Mouse (Mus musculus) neural tube, embryonic 12.5 days (tissue): ENCODE results near the gene Arhgap5. TPM values are rescaled to one million over a fixed set of nuclear protein-coding genes. Genes with fewer than 3 reads are reported as not detected.

Source experiments
- ATAC-seq: fragments of 200-750 bp; cut with Nextera tagmentation; 2 replicates; pipeline ENCODE4 v1.8.0; 2017; ENCODE audit warnings: low read depth, mild to moderate bottlenecking, moderate TSS enrichment, moderate library complexity; ENCODE audit not compliant: low FRiP score
- H3K27ac ChIP-seq: fragments of 300-500 bp; sonication (generic); 2 replicates; pipeline ENCODE4 v1.5.1; 2016
- H3K27me3 ChIP-seq: fragments of 300-500 bp; sonication (generic); replicated peaks from 2 replicates; pipeline ENCODE4 v1.6.1; 2016; ENCODE audit warnings: mild to moderate bottlenecking
- H3K36me3 ChIP-seq: fragments of 300-500 bp; sonication (generic); 2 replicates; pipeline ENCODE4 v1.6.1; 2016; ENCODE audit warnings: mild to moderate bottlenecking
- H3K4me1 ChIP-seq: fragments of 300-500 bp; sonication (generic); 2 replicates; pipeline ENCODE4 v1.6.1; 2016
- H3K4me2 ChIP-seq: fragments of 300-500 bp; sonication (generic); replicated peaks from 2 replicates; pipeline ENCODE4 v1.6.1; 2016; ENCODE audit warnings: mild to moderate bottlenecking
- H3K4me3 ChIP-seq: fragments of 300-500 bp; sonication (generic); 2 replicates; pipeline ENCODE4 v1.5.1; 2016
- H3K9ac ChIP-seq: fragments of 300-500 bp; sonication (generic); 2 replicates; pipeline ENCODE4 v1.6.1; 2016; ENCODE audit warnings: mild to moderate bottlenecking
- H3K9me3 ChIP-seq: fragments of 300-500 bp; sonication (generic); 2 replicates; pipeline ENCODE4 v1.6.1; 2016; ENCODE audit warnings: mild to moderate bottlenecking
- WGBS: fragments of 180-500 bp; shearing (Covaris S2); methylation state at CpG from one replicate; pipeline ENCODE4 v1.1.7; 2016; 5-methylcytosine and 5-hydroxymethylcytosine counted together
- polyA plus RNA-seq: library from polyadenylated mRNA; unstranded; fragments of >200 nt; fragmentation: Nextera tagmentation; extraction: Ambion mirVana; gene quantifications from 2 replicates; pipeline ENCODE4 v1.2.1, GENCODE M21; 2016

Arhgap5 gene
- polyA plus RNA-seq, 1 experiment from 2014 or later = 45.3 TPM

- 59% methylated on average over 13 of the region's 13 CpGs for WGBS
- no peaks in the 10 kb centered on the region for H3K36me3 ChIP-seq
- H3K4me2 ChIP-seq = peak overlapping the region; percentile 88
- H3K4me1 ChIP-seq = peaks cover 6% of the 10 kb centered on the region; the same call in 1 of the 2 replicates
- no peak for ATAC-seq
- H3K4me3 ChIP-seq = peak overlapping the region; percentile 84
- 0 out of 2 replicates have a peak overlapping the region, but pooled peaks have one; percentile 72 for H3K9ac ChIP-seq
- no peaks in the 10 kb centered on the region for H3K27me3 ChIP-seq
- H3K27ac ChIP-seq = peak overlapping the region; percentile 72; the same call in 1 of the 2 replicates
- no peaks in the 10 kb centered on the region for H3K9me3 ChIP-seq
Observed at GRCm38 (mm10) chr12:52604992-52605652, 101.3 kb downstream of the Arhgap5 start.

- Histone ChIP-seq H3K9me3 (no peaks in the 10 kb centered on the region), H3K4me3 (no peak overlapping the region), H3K4me2 (no peak overlapping the region), H3K4me1 (peaks cover 3% of the 10 kb centered on the region; the same call in 1 of the 2 replicates), H3K36me3 (no peaks in the 10 kb centered on the region), H3K27ac (no peak overlapping the region), H3K27me3 (no peaks in the 10 kb centered on the region), H3K9ac (no peak overlapping the region)
- WGBS = 85% methylated on average over 4 of the region's 4 CpGs
- no peak for ATAC-seq
Observed at GRCm38 (mm10) chr12:52607411-52607810, 103.6 kb downstream of the Arhgap5 start.

- H3K27me3 ChIP-seq = no peaks in the 10 kb centered on the region
- no peak overlapping the region for H3K27ac ChIP-seq
- ATAC-seq = no peak
- H3K4me3 ChIP-seq = no peak overlapping the region
- no peak overlapping the region for H3K4me2 ChIP-seq
- WGBS = 81% methylated on average over 3 of the region's 3 CpGs
- H3K36me3 ChIP-seq = no peaks in the 10 kb centered on the region
- H3K9ac ChIP-seq = no peak overlapping the region
- H3K4me1 ChIP-seq = no peaks in the 10 kb centered on the region
- H3K9me3 ChIP-seq = no peaks in the 10 kb centered on the region
Observed at GRCm38 (mm10) chr12:52615703-52616102, 111.9 kb downstream of the Arhgap5 start.

- 86% methylated on average over 5 of the region's 5 CpGs for WGBS
- Histone ChIP-seq H3K36me3 (no peaks in the 10 kb centered on the region), H3K9me3 (no peaks in the 10 kb centered on the region), H3K27me3 (no peaks in the 10 kb centered on the region), H3K9ac (no peak overlapping the region), H3K27ac (no peak overlapping the region), H3K4me1 (no peaks in the 10 kb centered on the region), H3K4me3 (no peak overlapping the region), H3K4me2 (no peak overlapping the region)
- no peak for ATAC-seq
Observed at GRCm38 (mm10) chr12:52618418-52619040, 114.8 kb downstream of the Arhgap5 start.

GRCm38 (mm10) chr12:52619644-52620043 is 115.9 kb downstream of the Arhgap5 start:
- H3K36me3 ChIP-seq = no peaks in the 10 kb centered on the region
- no peak for ATAC-seq
- no peaks in the 10 kb centered on the region for H3K4me1 ChIP-seq
- no peaks in the 10 kb centered on the region for H3K27me3 ChIP-seq
- H3K4me2 ChIP-seq = no peak overlapping the region
- no peaks in the 10 kb centered on the region for H3K9me3 ChIP-seq
- no peak overlapping the region for H3K27ac ChIP-seq
- H3K9ac ChIP-seq = no peak overlapping the region
- H3K4me3 ChIP-seq = no peak overlapping the region

Other genes with a start within 250 kb of the Arhgap5 start
- 27.6 and 29.5 TPM in 2 replicates for gene Akap6, start 195.4 kb downstream of the Arhgap5 start, polyA plus RNA-seq